Mouse (Mus musculus): Measurements from ENCODE around the gene Serinc3. TPM values are rescaled to one million over a fixed set of nuclear protein-coding genes. Genes with fewer than 3 reads are reported as not detected.

Gene Serinc3
- total and polyA plus RNA-seq, 3 experiments: 345 to 611 (median 467) TPM

- peaks cover 63% of the 10 kb centered on the region for H3K27me3 ChIP-seq (replicated peaks)
- no peak for DNase-seq (ENCODE audit: extremely low read depth)
- H3K4me3 ChIP-seq (replicated peaks in 1 of 3; ENCODE audit: low read depth in 2 of 3, low read length in 2 of 3, poor library complexity in 1 of 3): no peak overlapping the region
- dilution Hi-C loops (cut with MboI; ENCODE audit: extremely low pct_ligation_motif_present, extremely low pct_unique_long_range_greater_than_20kb, low sequenced_read_pairs) (no loop called here), in situ Hi-C loops (cut with MboI; ENCODE audit: low pct_ligation_motif_present, low pct_unique_long_range_greater_than_20kb, low sequenced_read_pairs) (no loop called here)
- H3K27ac ChIP-seq (ENCODE audit: insufficient read depth, low read depth): no peak overlapping the region
- H3K36me3 ChIP-seq (replicated peaks in 1 of 2; ENCODE audit: control insufficient read depth in 1 of 2, insufficient read depth in 1 of 2, low read length in 1 of 2): no peaks in the 10 kb centered on the region
- no peak for TF ChIP-seq JUN (IDR thresholded peaks at IDR 0.05; ENCODE audit: insufficient read depth, low read depth, low read length)
- no peak for TF ChIP-seq PAX5 (IDR thresholded peaks at IDR 0.05; ENCODE audit: low read length)
- TF ChIP-seq CHD2 (IDR thresholded peaks at IDR 0.05; ENCODE audit: low read length): no peak
- no peak for TF ChIP-seq ZMIZ1 (IDR thresholded peaks at IDR 0.05; ENCODE audit: low read depth, low read length)
- no peak for TF ChIP-seq SMC3 (IDR thresholded peaks at IDR 0.05; ENCODE audit: low read depth, low read length)
- no peak for TF ChIP-seq ZNF384 (IDR thresholded peaks at IDR 0.05; ENCODE audit: low read depth, low read length)
- TF ChIP-seq MAZ (IDR thresholded peaks at IDR 0.05; ENCODE audit: low read depth, low read length): no peak
- no peak for TF ChIP-seq ZC3H11A (IDR thresholded peaks at IDR 0.05; ENCODE audit: low read depth, low read length)
- TF ChIP-seq NELFE (IDR thresholded peaks at IDR 0.05; ENCODE audit: low read depth, low read length): no peak
- H3K79me2 ChIP-seq (replicated peaks; ENCODE audit: control insufficient read depth, extremely low read depth, insufficient read depth, poor library complexity, severe bottlenecking): no peaks in the 10 kb centered on the region
- no peak overlapping the region for H3K4me2 ChIP-seq (ENCODE audit: insufficient read depth, low read depth, poor library complexity, severe bottlenecking)
- no peaks in the 10 kb centered on the region for H3K9me3 ChIP-seq (replicated peaks; ENCODE audit: low read length)
- H3K4me1 ChIP-seq (ENCODE audit: control insufficient read depth in 1 of 2, insufficient read depth in 2 of 2): peaks cover 0 to 7% of the 10 kb centered on the region in 2 experiments; a peak in 3 of 4 replicates
- H3K9ac ChIP-seq (ENCODE audit: insufficient read depth, low read depth): no peak overlapping the region
Measured at GRCm38 (mm10) chr2:163577986-163578385, 66.9 kb downstream of the Serinc3 start.

GRCm38 (mm10) chr2:163575248-163575647, 69.7 kb downstream of the Serinc3 start:
- in situ Hi-C loops (cut with MboI; ENCODE audit: low pct_ligation_motif_present, low pct_unique_long_range_greater_than_20kb, low sequenced_read_pairs): no loop called here
- Histone ChIP-seq H3K9ac (ENCODE audit: insufficient read depth, low read depth) (0 out of 2 replicates have a peak overlapping the region, but pooled peaks have one; percentile 1), H3K4me3 (replicated peaks in 1 of 3; ENCODE audit: low read depth in 2 of 3, low read length in 2 of 3, poor library complexity in 1 of 3) (peak overlapping the region in 1 of 3 experiments; percentile 25), H3K36me3 (replicated peaks in 1 of 2; ENCODE audit: control insufficient read depth in 1 of 2, insufficient read depth in 1 of 2, low read length in 1 of 2) (no peaks in the 10 kb centered on the region), H3K27me3 (replicated peaks) (peaks cover 84% of the 10 kb centered on the region), H3K27ac (ENCODE audit: insufficient read depth, low read depth) (no peak overlapping the region), H3K79me2 (replicated peaks; ENCODE audit: control insufficient read depth, extremely low read depth, insufficient read depth, poor library complexity, severe bottlenecking) (no peaks in the 10 kb centered on the region), H3K4me1 (ENCODE audit: control insufficient read depth in 1 of 2, insufficient read depth in 2 of 2) (peaks cover 0 to 7% of the 10 kb centered on the region in 2 experiments; a peak in 3 of 4 replicates), H3K9me3 (replicated peaks; ENCODE audit: low read length) (no peaks in the 10 kb centered on the region), H3K4me2 (ENCODE audit: insufficient read depth, low read depth, poor library complexity, severe bottlenecking) (peak overlapping the region; percentile 32)
- dilution Hi-C loops (cut with MboI; ENCODE audit: extremely low pct_ligation_motif_present, extremely low pct_unique_long_range_greater_than_20kb, low sequenced_read_pairs): no loop called here
- DNase-seq (ENCODE audit: extremely low read depth): no peak
- TF ChIP-seq MYC (IDR thresholded peaks at IDR 0.05; ENCODE audit: low read depth, low read length) (no peak), GABPA (IDR thresholded peaks at IDR 0.05; ENCODE audit: insufficient replicate concordance, low read depth, low read length) (no peak), NRF1 (IDR thresholded peaks at IDR 0.05; ENCODE audit: low read depth, low read length) (no peak), E2F4 (IDR thresholded peaks at IDR 0.05; ENCODE audit: insufficient replicate concordance, low read depth, low read length) (no peak), RAD21 (IDR thresholded peaks at IDR 0.05; ENCODE audit: low read depth, low read length) (no peak), SIN3A (IDR thresholded peaks at IDR 0.05; ENCODE audit: low read length) (no peak), TCF12 (IDR thresholded peaks at IDR 0.05; ENCODE audit: low read depth, low read length) (no peak), UBTF (IDR thresholded peaks at IDR 0.05; ENCODE audit: low read depth, low read length) (no peak)

Data from CH12.LX (cell line).